Mouse (Mus musculus) erythroblast, adult 5-6 weeks (primary cell): ENCODE data around the gene Pomt1. TPM values are rescaled to one million over a fixed set of nuclear protein-coding genes. Genes with fewer than 3 reads are reported as not detected.
"Not testable (repeated sequence)": the region's sequence is repeated elsewhere in the genome, so short reads cannot be mapped to it uniquely, and the experiment has no call there.

ENCODE experiments used
- ATAC-seq: replicated peaks from 2 replicates; pipeline ENCODE4 v1.8.0; 2016; ENCODE audit warnings: moderate number of reproducible peaks, mild to moderate bottlenecking, moderate TSS enrichment, inconsistent platforms; ENCODE audit not compliant: poor library complexity, low FRiP score, severe bottlenecking
- total RNA-seq, 2 experiments: library from RNA; stranded (forward) in 1 of 2; stranded (reverse) in 1 of 2; fragments of 150-400 nt in 1 of 2; fragments of 200-764, 138-1000 nt in 1 of 2; gene quantifications; 2 replicates each; pipeline versions ENCODE4 v1.2.3 to v1.2.4; 2015 to 2017; ENCODE audit warnings: low replicate concordance in 2 of 2

Pomt1 gene
- total RNA-seq, 2 experiments from 2014 or later = 3.9 to 6.0 TPM

GRCm38 (mm10) chr2:32259657-32260417 lies 23.4 kb downstream of the Pomt1 start, which contains the start of gene Uck1:
Uck1 (minus strand) TSS chr2:32260159.
- peak; percentile 91 for ATAC-seq

GRCm38 (mm10) chr2:32260635-32261034 lies 24.2 kb downstream of the Pomt1 start:
- ATAC-seq = peak; percentile 51

- ATAC-seq = no peak
Observed at GRCm38 (mm10) chr2:32275823-32276222, 39.4 kb downstream of the Pomt1 start.

GRCm38 (mm10) chr2:32282289-32282688 lies 45.9 kb downstream of the Pomt1 start:
- no peak for ATAC-seq

GRCm38 (mm10) chr2:32282727-32283126 lies 46.3 kb downstream of the Pomt1 start:
- ATAC-seq = peak; percentile 77

GRCm38 (mm10) chr2:32283986-32284385 lies 47.6 kb downstream of the Pomt1 start:
- no peak for ATAC-seq

- no peak; the same call in 1 of the 2 replicates for ATAC-seq
Observed at GRCm38 (mm10) chr2:32287334-32287840, 51.0 kb downstream of the Pomt1 start, which contains the start of gene Golga2. Golga2 (plus strand) TSS chr2:32287384.

GRCm38 (mm10) chr2:32287923-32288367 lies 51.6 kb downstream of the Pomt1 start, which contains the start of gene Swi5:
Swi5 (minus strand) TSS chr2:32288075.
- peak; percentile 93 for ATAC-seq

GRCm38 (mm10) chr2:32288371-32288931 lies 52.1 kb downstream of the Pomt1 start:
- ATAC-seq = peak; percentile 46

- ATAC-seq = peak; percentile 57
Observed at GRCm38 (mm10) chr2:32289578-32289977, 53.2 kb downstream of the Pomt1 start.

GRCm38 (mm10) chr2:32294348-32294747 lies 58.0 kb downstream of the Pomt1 start:
- ATAC-seq = no peak

- no peak for ATAC-seq
Observed at GRCm38 (mm10) chr2:32295285-32295684, 58.9 kb downstream of the Pomt1 start.

GRCm38 (mm10) chr2:32295842-32296241 lies 59.5 kb downstream of the Pomt1 start:
- not testable (repeated sequence) for ATAC-seq

- ATAC-seq = no peak
Observed at GRCm38 (mm10) chr2:32299469-32299868, 63.1 kb downstream of the Pomt1 start.

GRCm38 (mm10) chr2:32302952-32303351 lies 66.6 kb downstream of the Pomt1 start:
- ATAC-seq = no peak

- no peak for ATAC-seq
Observed at GRCm38 (mm10) chr2:32304145-32304832, 67.9 kb downstream of the Pomt1 start.
